Mouse (Mus musculus): ENCODE data around the gene Atp9a. TPM values are rescaled to one million over a fixed set of nuclear protein-coding genes. Genes with fewer than 3 reads are reported as not detected.

Atp9a gene
- total RNA-seq (2012; rRNA removed): not detected in 2 replicates
- not detected for polyA plus RNA-seq (2012; ENCODE audit: insufficient read depth in 1 of 2, insufficient read length in 2 of 2, low read depth in 1 of 2, low replicate concordance in 2 of 2, missing spikeins in 1 of 2)

DNA sequence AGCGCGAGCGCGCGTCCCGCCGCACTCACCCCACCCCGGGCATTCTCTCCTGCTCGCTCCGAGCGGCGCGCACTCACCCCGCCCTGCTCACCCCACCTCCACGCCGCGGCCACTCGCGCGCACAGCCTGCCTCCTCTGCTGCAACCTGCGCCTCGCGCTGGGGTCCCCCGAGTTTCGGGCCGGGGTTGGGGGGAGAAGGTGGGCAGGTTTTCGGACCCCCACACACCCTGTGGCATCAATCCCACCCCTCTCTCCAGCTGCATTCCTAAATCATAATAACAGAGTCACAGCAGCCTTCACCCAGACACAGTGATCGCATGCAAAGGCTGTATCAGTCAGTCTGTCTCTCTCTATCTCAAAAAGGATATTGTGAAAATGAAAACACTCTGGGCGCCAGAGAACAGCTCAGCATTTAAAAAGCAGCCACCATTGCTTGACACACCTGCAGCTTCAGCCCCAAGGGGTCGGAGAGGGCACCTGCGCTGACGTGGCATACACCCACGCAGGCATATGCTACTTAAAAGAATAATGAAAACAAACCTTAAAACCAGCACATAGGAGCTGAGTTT lies at the start of gene Atp9a:
Gene Atp9a, minus strand, starts transcription at position 351 of the 569 bp plus-strand sequence.
- H3K9ac ChIP-seq (ENCODE audit: control insufficient read depth, low read depth, low read length, poor library complexity, severe bottlenecking): no peak within 1 kb of the TSS
- no peaks in the 10 kb centered on the region for H3K4me1 ChIP-seq (ENCODE audit: control insufficient read depth in 1 of 2, insufficient read depth in 2 of 2, low read length in 2 of 2)
- H3K27me3 ChIP-seq (ENCODE audit: control insufficient read depth in 1 of 2, insufficient read depth in 2 of 2, low read length in 2 of 2): no peaks in the 10 kb centered on the region
- H3K4me3 ChIP-seq (ENCODE audit: control insufficient read depth in 1 of 2, insufficient read depth in 1 of 2, low read depth in 2 of 2, low read length in 2 of 2): no peak within 1 kb of the TSS
- no peaks in the 10 kb centered on the region for H3K9me3 ChIP-seq (replicated peaks; ENCODE audit: insufficient read depth, low read length)
- no peak for TF ChIP-seq POLR2AphosphoS2 (IDR thresholded peaks at IDR 0.05; ENCODE audit: low read length)
- TF ChIP-seq TBP (IDR thresholded peaks at IDR 0.05; ENCODE audit: low read depth, low read length): no peak
- TF ChIP-seq HCFC1 (IDR thresholded peaks at IDR 0.05; ENCODE audit: low read depth, low read length): no peak
- no peak for TF ChIP-seq RCOR1 (IDR thresholded peaks at IDR 0.05; ENCODE audit: low read depth, low read length)
- no peak for TF ChIP-seq USF1 (IDR thresholded peaks at IDR 0.05; ENCODE audit: low read depth, low read length)
- no peak for TF ChIP-seq SMC3 (IDR thresholded peaks at IDR 0.05; ENCODE audit: low read depth, low read length)
- no peak for TF ChIP-seq MAX (IDR thresholded peaks at IDR 0.05; ENCODE audit: low read length)
- TF ChIP-seq E2F4 (IDR thresholded peaks at IDR 0.05; ENCODE audit: borderline replicate concordance, low read depth, low read length): no peak
- no peak for TF ChIP-seq POLR2A (IDR thresholded peaks at IDR 0.05; ENCODE audit: control insufficient read depth in 1 of 2, insufficient read depth in 1 of 2, low read depth in 1 of 2, low read length in 2 of 2, poor library complexity in 1 of 2)
- TF ChIP-seq GABPA (IDR thresholded peaks at IDR 0.05; ENCODE audit: low read depth, low read length): no peak
- no peak for TF ChIP-seq MAZ (IDR thresholded peaks at IDR 0.05; ENCODE audit: low read depth, low read length)
- TF ChIP-seq NELFE (IDR thresholded peaks at IDR 0.05; ENCODE audit: low read depth, low read length): no peak
- no peak for TF ChIP-seq SIN3A (IDR thresholded peaks at IDR 0.05; ENCODE audit: low read length)
- no peak for TF ChIP-seq UBTF (IDR thresholded peaks at IDR 0.05; ENCODE audit: borderline replicate concordance, insufficient read depth, low read depth, low read length)
- no peak for TF ChIP-seq POLR2AphosphoS5 (IDR thresholded peaks at IDR 0.05; ENCODE audit: borderline replicate concordance, low read depth, low read length)
- no peak for TF ChIP-seq MYC (IDR thresholded peaks at IDR 0.05; ENCODE audit: low read depth, low read length)
- no peak for TF ChIP-seq ZC3H11A (IDR thresholded peaks at IDR 0.05; ENCODE audit: low read depth, low read length)
- TF ChIP-seq NRF1 (IDR thresholded peaks at IDR 0.05; ENCODE audit: insufficient read depth, low read depth, low read length, poor library complexity, severe bottlenecking): no peak
- TF ChIP-seq JUND (IDR thresholded peaks at IDR 0.05; ENCODE audit: low read depth, low read length): no peak
- TF ChIP-seq ZNF384 (IDR thresholded peaks at IDR 0.05; ENCODE audit: low read depth, low read length): no peak
- H3K27ac ChIP-seq (ENCODE audit: control insufficient read depth, low read depth, low read length): no peak within 1 kb of the TSS
- no peaks in the 10 kb centered on the region for H3K36me3 ChIP-seq (ENCODE audit: control insufficient read depth in 1 of 2, insufficient read depth in 2 of 2, low read length in 2 of 2)
- DNase-seq (ENCODE audit: low read depth, low spot score): no peak
- no peaks in the 10 kb centered on the region for H3K79me2 ChIP-seq (ENCODE audit: control insufficient read depth, insufficient read depth, low read length, poor library complexity)

Data from MEL (cell line).